Mouse (Mus musculus) small intestine, adult 10 weeks (tissue): ENCODE results near the gene Ncl. TPM values are rescaled to one million over a fixed set of nuclear protein-coding genes. Genes with fewer than 3 reads are reported as not detected.

ENCODE experiments used
- polyA plus RNA-seq: library from polyadenylated mRNA; stranded (reverse); fragments of 350-450 nt; fragmentation: Illumina TruSeq; extraction: RNeasy Lipid Tissue Mini Kit (QIAGEN cat#74804); gene quantifications from one replicate; pipeline ENCODE4 v1.2.3, GENCODE M21; 2014; ENCODE audit warnings: low replicate concordance

Gene Ncl
- polyA plus RNA-seq = 244 TPM

DNA sequence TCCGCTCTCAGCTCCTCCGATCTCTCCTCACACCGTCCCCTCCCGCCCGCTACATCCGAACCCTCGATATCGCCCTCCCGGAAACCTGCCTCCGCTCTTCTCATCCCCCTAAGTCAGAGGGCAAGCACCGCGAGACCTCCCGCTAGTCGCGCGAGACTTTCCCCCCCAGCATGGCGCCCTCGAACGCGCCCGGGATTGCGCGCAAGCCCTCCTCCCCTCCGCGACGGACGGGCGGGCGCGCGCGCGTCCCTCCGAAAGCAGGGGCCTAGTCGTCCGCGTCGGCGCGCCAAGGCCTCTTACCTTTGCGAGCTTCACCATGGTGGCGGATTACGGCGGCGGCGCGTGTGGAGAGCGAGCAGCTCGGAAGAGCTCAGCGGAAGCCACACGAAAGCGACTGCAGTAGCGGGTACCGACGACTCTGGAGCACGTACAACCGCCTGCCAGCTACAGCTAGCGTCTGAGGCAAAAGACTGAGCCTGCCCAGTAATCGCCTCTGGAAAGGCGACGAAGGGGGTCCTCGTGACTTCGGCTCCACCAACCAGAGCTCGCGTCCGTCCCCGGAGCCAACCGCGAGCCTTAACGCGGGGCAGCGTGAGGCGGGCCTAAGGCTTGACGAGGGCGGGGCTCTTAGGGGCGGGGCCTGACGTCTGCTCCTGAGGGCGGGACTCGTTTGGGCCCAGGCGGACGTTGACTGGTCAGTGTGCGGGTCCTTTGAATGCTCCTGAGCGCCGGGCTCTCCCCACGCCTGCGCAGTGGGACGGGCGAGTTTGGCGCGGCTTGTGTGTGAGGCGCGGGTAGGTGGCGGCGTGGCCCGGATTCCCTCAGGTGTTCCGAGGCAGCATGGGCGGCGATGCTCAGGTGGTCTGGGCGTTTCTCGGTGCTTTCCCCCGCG lies at the start of gene Ncl:
Gene Ncl (minus strand): TSS at position 495 of the 892 bp plus-strand sequence.

DNA sequence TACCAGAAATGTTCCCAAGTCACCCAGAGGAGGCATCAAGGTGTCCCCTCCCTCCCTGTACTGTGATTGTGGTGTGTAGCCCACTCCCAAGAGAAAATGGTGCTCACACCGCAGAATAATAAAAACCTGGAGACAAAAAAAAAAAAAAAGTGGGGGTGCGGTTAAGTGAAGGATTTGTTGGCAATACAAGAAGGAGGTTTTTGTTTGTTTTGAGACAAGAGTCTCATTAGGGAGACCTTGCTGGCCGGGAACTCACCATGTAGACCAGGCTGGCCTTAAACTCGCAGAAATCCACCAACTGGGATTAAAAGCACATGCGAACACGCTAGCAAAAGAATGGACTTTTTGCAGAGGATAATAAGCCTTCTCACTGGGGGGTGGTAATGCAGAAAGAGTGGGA lies 56.7 kb downstream of the Ncl start, which contains the start of gene B3gnt7:
Gene B3gnt7 (plus strand): TSS at position 301 of the 400 bp plus-strand sequence.

Other genes with a start within 250 kb of the Ncl start
- 4.1 TPM for gene Htr2b, start 247.4 kb downstream of the Ncl start, polyA plus RNA-seq
- 0.85 TPM for gene Gm21972, start 225.8 kb downstream of the Ncl start, polyA plus RNA-seq
- 2.5 TPM for gene Armc9, start 204.6 kb downstream of the Ncl start, polyA plus RNA-seq
- 2.0 TPM for gene B3gnt7, start 56.6 kb downstream of the Ncl start, polyA plus RNA-seq
- gene Nmur1, start 66.8 kb upstream of the Ncl start, polyA plus RNA-seq = not detected
- gene Tex44, start 66.9 kb upstream of the Ncl start, polyA plus RNA-seq = not detected
- gene Ptma, start 167.3 kb upstream of the Ncl start, polyA plus RNA-seq = 2,038 TPM
- gene Pde6d, start 223.2 kb upstream of the Ncl start, polyA plus RNA-seq = 10.3 TPM
- 3.1 TPM for gene Cops7b, start 223.5 kb upstream of the Ncl start, polyA plus RNA-seq